Mouse (Mus musculus) bone marrow, adult 2 months (tissue): ENCODE data around the gene Tet1.

Experiments
- CTCF ChIP-seq: fragments of 200-500 bp; IDR thresholded peaks from 2 replicates; pipeline ENCODE4 v1.5.1; 2011; ENCODE audit warnings: low read length, control low read depth; ENCODE audit not compliant: control insufficient read depth, insufficient read depth
- POLR2A ChIP-seq: fragments of 200-500 bp; IDR thresholded peaks from 2 replicates; pipeline ENCODE4 v1.6.1; 2011; ENCODE audit warnings: low read depth, mild to moderate bottlenecking, control low read depth, low read length, borderline replicate concordance; ENCODE audit not compliant: control insufficient read depth

DNA sequence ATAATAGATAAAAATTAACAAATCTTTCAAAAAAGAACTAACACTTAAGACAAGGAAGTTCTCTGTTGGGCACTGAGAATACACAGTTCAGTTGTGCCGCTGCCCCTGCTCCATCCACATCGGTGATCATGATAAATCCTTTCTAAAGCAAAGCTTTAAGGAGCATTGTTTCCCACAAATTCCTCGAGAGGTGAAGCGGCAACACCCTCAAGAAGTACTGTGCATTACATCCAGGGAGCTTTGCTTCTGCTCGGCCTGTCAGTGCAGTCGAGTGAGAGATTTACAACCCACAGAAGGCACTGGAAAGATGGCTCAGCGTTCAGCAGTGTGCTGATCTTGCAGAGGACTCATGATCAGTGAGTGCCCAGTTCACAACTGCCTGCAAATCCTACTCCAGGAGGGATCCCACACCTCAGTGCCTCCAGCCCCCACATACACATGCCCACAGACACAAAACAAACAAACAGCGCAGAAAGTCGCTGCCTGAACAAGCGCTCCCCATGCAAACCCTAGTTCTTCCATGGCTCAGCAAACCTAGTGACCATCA lies 66.8 kb downstream of the Tet1 start:
- TF ChIP-seq POLR2A (no peak), CTCF (no peak)
